Mouse (Mus musculus) spleen, postnatal 14 days (tissue): ENCODE results near the gene Serpina3j.
"Not testable (repeated sequence)": the region's sequence is repeated elsewhere in the genome, so short reads cannot be mapped to it uniquely, and the experiment has no call there.

ENCODE experiments used
- DNase-seq, 2 experiments: peaks; one replicate each; pipeline ENCODE4 v3.0.0; 2021 to 2022; ENCODE audit warnings: low spot score in 2 of 2

Gene Serpina3j

GRCm38 (mm10) chr12:104314253-104314652 is at the start of gene Serpina3j:
Gene Serpina3j, plus strand, starts transcription at chr12:104314553.
- DNase-seq, result no peak

GRCm38 (mm10) chr12:104266374-104266773 is 48.0 kb upstream of the Serpina3j start:
- no peak for DNase-seq

GRCm38 (mm10) chr12:104278216-104279055 is 35.9 kb upstream of the Serpina3j start:
- no peak for DNase-seq

- DNase-seq, result no peak
Measured at GRCm38 (mm10) chr12:104279056-104279435, 35.3 kb upstream of the Serpina3j start.

- no peak for DNase-seq
Measured at GRCm38 (mm10) chr12:104283380-104283779, 31.0 kb upstream of the Serpina3j start.

GRCm38 (mm10) chr12:104288336-104288735 is 26.0 kb upstream of the Serpina3j start:
- no peak for DNase-seq

GRCm38 (mm10) chr12:104289872-104290271 is 24.5 kb upstream of the Serpina3j start:
- no peak for DNase-seq

GRCm38 (mm10) chr12:104293963-104294362 is 20.4 kb upstream of the Serpina3j start:
- no peak for DNase-seq

GRCm38 (mm10) chr12:104298049-104298448 is 16.3 kb upstream of the Serpina3j start:
- no peak for DNase-seq

GRCm38 (mm10) chr12:104305991-104306390 is 8.4 kb upstream of the Serpina3j start:
- no peak for DNase-seq

GRCm38 (mm10) chr12:104322454-104322853 is 8.1 kb downstream of the Serpina3j start:
- DNase-seq, result no peak

GRCm38 (mm10) chr12:104331701-104332100 is 17.3 kb downstream of the Serpina3j start:
- no peak for DNase-seq

- DNase-seq, result not testable (repeated sequence)
Measured at GRCm38 (mm10) chr12:104336873-104337272, 22.5 kb downstream of the Serpina3j start.

GRCm38 (mm10) chr12:104338226-104338625 is 23.9 kb downstream of the Serpina3j start, which contains the start of the genes Serpina3k and Serpina3m:
Gene Serpina3k, plus strand, starts transcription at chr12:104338486.
Gene Serpina3m, plus strand, starts transcription at chr12:104338486.
- not testable (repeated sequence) for DNase-seq

GRCm38 (mm10) chr12:104338705-104339104 is 24.4 kb downstream of the Serpina3j start:
- no peak for DNase-seq

GRCm38 (mm10) chr12:104342489-104342888 is 28.1 kb downstream of the Serpina3j start:
- DNase-seq, result not testable (repeated sequence)

GRCm38 (mm10) chr12:104345181-104345580 is 30.8 kb downstream of the Serpina3j start:
- no peak for DNase-seq

- no peak for DNase-seq
Measured at GRCm38 (mm10) chr12:104345707-104346106, 31.4 kb downstream of the Serpina3j start.

GRCm38 (mm10) chr12:104347091-104347490 is 32.7 kb downstream of the Serpina3j start:
- DNase-seq, result no peak

- DNase-seq, result not testable (repeated sequence)
Measured at GRCm38 (mm10) chr12:104351812-104352211, 37.5 kb downstream of the Serpina3j start.

GRCm38 (mm10) chr12:104356006-104356405 is 41.7 kb downstream of the Serpina3j start:
- no peak for DNase-seq

GRCm38 (mm10) chr12:104369986-104370385 is 55.6 kb downstream of the Serpina3j start:
- no peak for DNase-seq
